Mouse (Mus musculus) olfactory bulb, adult 2 months (tissue): ENCODE data around the gene Tmem98.

ENCODE experiments used
- CTCF ChIP-seq: fragments of 200-500 bp; IDR thresholded peaks from 2 replicates; pipeline ENCODE4 v1.5.1; 2012; ENCODE audit warnings: low read depth, mild to moderate bottlenecking, low read length, moderate library complexity; ENCODE audit not compliant: insufficient read depth
- POLR2A ChIP-seq: fragments of 200-500 bp; IDR thresholded peaks from 2 replicates; pipeline ENCODE4 v1.6.1; 2012; ENCODE audit warnings: mild to moderate bottlenecking, low read depth, low read length, moderate library complexity; ENCODE audit not compliant: insufficient read depth

DNA sequence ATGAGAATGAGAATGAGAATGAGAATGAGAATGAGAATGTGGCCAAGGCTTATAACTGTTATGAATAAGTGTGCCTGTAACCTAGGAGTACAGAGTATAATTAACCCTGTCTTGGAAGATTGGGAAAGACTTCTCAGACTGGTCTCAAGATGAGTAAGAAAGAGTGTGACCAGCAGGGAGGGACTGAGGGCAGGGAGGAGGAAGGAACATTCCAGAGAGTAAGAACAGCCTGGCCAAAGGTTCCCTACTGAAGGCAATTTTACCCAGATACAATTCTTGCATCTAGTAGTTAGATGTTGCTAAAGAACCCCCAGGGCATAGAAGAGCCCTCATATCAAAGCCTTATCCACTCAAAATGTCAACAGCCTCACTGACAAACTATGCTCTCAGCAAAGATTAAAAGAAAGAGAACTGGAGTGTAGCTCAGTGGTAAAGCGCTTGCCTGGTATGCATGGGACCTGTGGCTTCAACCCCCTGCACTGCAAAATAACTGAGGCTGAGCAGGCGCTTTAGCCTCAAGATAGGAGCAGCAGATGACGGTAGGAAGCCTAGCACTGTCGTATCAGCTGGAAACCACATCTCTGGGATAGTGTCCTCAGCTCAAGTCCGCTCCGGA lies 37.3 kb upstream of the Tmem98 start:
- TF ChIP-seq CTCF: no peak
- no peak for TF ChIP-seq POLR2A
